Mouse (Mus musculus) brain, embryonic 14.5 days (tissue): ENCODE results near the gene D11Wsu47e.

Experiments used
- CTCF ChIP-seq: fragments of 200-500 bp; IDR thresholded peaks from 2 replicates; pipeline ENCODE4 v1.5.1; 2012; ENCODE audit warnings: inconsistent platforms, mild to moderate bottlenecking, moderate library complexity, borderline replicate concordance; ENCODE audit not compliant: insufficient read depth, insufficient read length; ENCODE audit errors: extremely low read depth
- POLR2A ChIP-seq: fragments of 200-500 bp; IDR thresholded peaks from 2 replicates; pipeline ENCODE4 v1.6.1; 2012; ENCODE audit warnings: mild to moderate bottlenecking, inconsistent platforms, borderline replicate concordance; ENCODE audit not compliant: poor library complexity, insufficient read depth, insufficient read length, severe bottlenecking; ENCODE audit errors: extremely low read depth

- no peak for TF ChIP-seq POLR2A
- no peak for TF ChIP-seq CTCF
These were observed 45.0 kb downstream of the D11Wsu47e start for GRCm38 (mm10) chr11:113729239-113729638.
